Mouse (Mus musculus): Measurements from ENCODE around the gene Map3k7.

DNA sequence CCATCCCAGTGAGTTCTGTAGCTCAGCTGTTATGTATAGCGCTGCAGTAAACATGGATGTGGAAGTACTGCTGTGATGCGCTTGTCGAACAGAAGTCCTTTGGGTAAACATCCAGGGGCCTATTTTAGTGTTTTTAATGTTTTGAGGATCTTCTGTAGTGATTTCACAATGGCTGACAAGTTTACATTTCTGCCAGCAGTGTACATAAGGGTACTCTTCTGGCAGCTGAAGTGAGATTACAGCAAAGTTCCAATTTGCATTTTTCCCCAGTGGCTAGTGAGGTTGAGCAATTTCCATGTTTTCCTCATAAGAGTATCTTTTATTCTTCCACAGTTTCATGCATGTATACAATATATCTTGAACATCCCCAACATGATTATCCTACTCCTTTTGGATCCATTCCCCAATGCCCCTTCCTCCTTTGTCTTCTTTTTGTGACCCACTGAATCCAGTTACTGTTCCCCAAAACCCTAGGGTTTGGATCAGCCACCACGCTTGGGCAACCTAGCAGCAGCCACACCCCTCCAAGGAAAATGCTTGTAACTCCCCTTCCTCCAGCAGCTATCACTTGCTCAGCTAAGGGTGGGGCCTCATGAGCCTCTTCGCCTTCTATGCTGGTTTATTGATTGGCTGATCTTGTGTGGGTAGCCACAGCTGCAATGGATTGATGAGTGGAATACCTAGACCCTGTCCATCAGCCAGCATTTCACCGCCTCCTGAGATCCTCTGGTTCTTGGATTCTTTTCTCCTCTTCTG lies 47.5 kb downstream of the Map3k7 start:
- TF ChIP-seq CTCF (conservative IDR thresholded peaks at IDR 0.05; ENCODE audit: low read length) (no peak), NANOG (IDR thresholded peaks at IDR 0.05; ENCODE audit: borderline replicate concordance, low read length) (no peak)

Measured in E14TG2a.4 (cell line).